Mouse (Mus musculus): ENCODE data around the gene Creb3l4.

The Creb3l4 gene

GRCm38 (mm10) chr3:90194759-90195158 lies 48.6 kb downstream of the Creb3l4 start:
- CTCF ChIA-PET, result no interaction called here

- CTCF ChIA-PET, result no interaction called here
These were observed 52.3 kb downstream of the Creb3l4 start for GRCm38 (mm10) chr3:90190859-90191510.
